Mouse (Mus musculus): ENCODE results near the gene Mat2a. TPM values are rescaled to one million over a fixed set of nuclear protein-coding genes. Genes with fewer than 3 reads are reported as not detected.
"Not testable (repeated sequence)": the region's sequence is repeated elsewhere in the genome, so short reads cannot be mapped to it uniquely, and the experiment has no call there.

Mat2a gene
- total and polyA plus RNA-seq, 3 experiments, result 319 to 3,179 (median 357) TPM

DNA sequence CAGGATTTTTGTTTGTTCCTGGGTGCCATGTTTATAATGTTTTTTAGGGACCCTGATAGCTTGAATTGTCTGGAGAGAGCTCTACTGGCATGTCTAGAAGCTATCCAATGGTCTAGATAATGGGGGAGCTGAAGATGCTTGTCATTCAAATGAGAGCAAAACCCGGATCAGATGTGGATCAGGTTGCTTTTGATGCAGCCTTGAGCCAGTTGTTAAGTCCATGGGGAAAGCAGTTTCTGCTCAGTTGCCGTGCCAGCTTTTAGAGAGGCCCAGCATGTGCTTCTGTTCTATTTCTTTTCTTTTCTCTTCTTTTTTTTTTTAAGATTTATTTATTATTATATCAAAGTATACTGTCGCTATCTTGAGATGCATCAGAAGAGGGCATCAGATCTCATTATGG is 14.2 kb upstream of the Mat2a start:
- H3K9ac ChIP-seq (ENCODE audit: control insufficient read depth, low read depth, low read length, poor library complexity, severe bottlenecking), result no peak overlapping the region
- peaks cover 0 to 17% of the 10 kb centered on the region in 2 experiments; a peak in 2 of 4 replicates for H3K36me3 ChIP-seq (ENCODE audit: control insufficient read depth in 1 of 2, insufficient read depth in 2 of 2, low read length in 2 of 2)
- no peak for TF ChIP-seq JUND (IDR thresholded peaks at IDR 0.05; ENCODE audit: low read depth, low read length)
- no peak for TF ChIP-seq NRF1 (IDR thresholded peaks at IDR 0.05; ENCODE audit: insufficient read depth, low read depth, low read length, poor library complexity, severe bottlenecking)
- TF ChIP-seq GATA1 (IDR thresholded peaks at IDR 0.05; ENCODE audit: low read depth, low read length), result no peak
- TF ChIP-seq CTCF (IDR thresholded peaks at IDR 0.05 in 2 of 3, conservative IDR thresholded peaks at IDR 0.05 in 1 of 3; ENCODE audit: control insufficient read depth in 1 of 3, insufficient read depth in 1 of 3, low read depth in 2 of 3, low read length in 3 of 3, poor library complexity in 1 of 3, severe bottlenecking in 1 of 3), result no peak
- TF ChIP-seq BHLHE40 (IDR thresholded peaks at IDR 0.05; ENCODE audit: borderline replicate concordance, low read depth, low read length), result no peak
- no peak for TF ChIP-seq MXI1 (IDR thresholded peaks at IDR 0.05; ENCODE audit: low read depth, low read length)
- TF ChIP-seq KAT2A (conservative IDR thresholded peaks at IDR 0.05; ENCODE audit: low read depth, low read length), result no peak
- no peak for TF ChIP-seq RCOR1 (IDR thresholded peaks at IDR 0.05; ENCODE audit: low read depth, low read length)
- TF ChIP-seq ZKSCAN1 (IDR thresholded peaks at IDR 0.05; ENCODE audit: low read depth, low read length), result no peak
- no peak for TF ChIP-seq POLR2AphosphoS5 (IDR thresholded peaks at IDR 0.05; ENCODE audit: borderline replicate concordance, low read depth, low read length)
- no peaks in the 10 kb centered on the region for H3K9me3 ChIP-seq (replicated peaks; ENCODE audit: insufficient read depth, low read length)
- no peaks in the 10 kb centered on the region for H3K79me2 ChIP-seq (ENCODE audit: control insufficient read depth, insufficient read depth, low read length, poor library complexity)
- H3K4me1 ChIP-seq (ENCODE audit: control insufficient read depth in 1 of 2, insufficient read depth in 2 of 2, low read length in 2 of 2), result peaks cover 19 to 24% of the 10 kb centered on the region in 2 experiments
- no peak for DNase-seq (ENCODE audit: low read depth, low spot score)
- no peak overlapping the region for H3K4me3 ChIP-seq (ENCODE audit: control insufficient read depth in 1 of 2, insufficient read depth in 1 of 2, low read depth in 2 of 2, low read length in 2 of 2)
- no peaks in the 10 kb centered on the region for H3K27me3 ChIP-seq (ENCODE audit: control insufficient read depth in 1 of 2, insufficient read depth in 2 of 2, low read length in 2 of 2)
- H3K27ac ChIP-seq (ENCODE audit: control insufficient read depth, low read depth, low read length), result no peak overlapping the region

DNA sequence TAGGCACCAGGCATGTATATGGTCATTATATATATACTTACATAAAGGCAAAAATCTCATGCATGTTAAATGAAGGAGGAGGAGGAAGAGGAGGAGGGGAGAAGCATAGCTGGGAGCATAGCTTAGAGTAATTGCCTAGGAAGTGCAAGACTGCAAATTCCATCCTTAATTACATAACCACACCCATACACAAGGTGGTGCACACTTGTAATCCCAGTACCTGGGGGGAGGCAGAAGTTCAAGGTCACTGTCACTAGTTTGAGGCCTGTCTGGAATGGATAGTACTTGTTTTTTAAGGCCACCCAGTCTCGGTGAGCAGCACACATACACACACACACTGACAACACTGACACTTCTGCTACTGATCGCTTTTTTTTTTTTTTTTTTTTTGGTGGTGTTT is 13.0 kb upstream of the Mat2a start:
- Histone ChIP-seq H3K4me3 (ENCODE audit: control insufficient read depth in 1 of 2, insufficient read depth in 1 of 2, low read depth in 2 of 2, low read length in 2 of 2) (no peak overlapping the region), H3K9ac (ENCODE audit: control insufficient read depth, low read depth, low read length, poor library complexity, severe bottlenecking) (no peak overlapping the region), H3K27ac (ENCODE audit: control insufficient read depth, low read depth, low read length) (no peak overlapping the region), H3K4me1 (ENCODE audit: control insufficient read depth in 1 of 2, insufficient read depth in 2 of 2, low read length in 2 of 2) (peaks cover 19 to 23% of the 10 kb centered on the region in 2 experiments), H3K36me3 (ENCODE audit: control insufficient read depth in 1 of 2, insufficient read depth in 2 of 2, low read length in 2 of 2) (peaks cover 0 to 21% of the 10 kb centered on the region in 2 experiments; a peak in 2 of 4 replicates), H3K27me3 (ENCODE audit: control insufficient read depth in 1 of 2, insufficient read depth in 2 of 2, low read length in 2 of 2) (no peaks in the 10 kb centered on the region), H3K9me3 (replicated peaks; ENCODE audit: insufficient read depth, low read length) (no peaks in the 10 kb centered on the region), H3K79me2 (ENCODE audit: control insufficient read depth, insufficient read depth, low read length, poor library complexity) (no peaks in the 10 kb centered on the region)
- TF ChIP-seq SIN3A (IDR thresholded peaks at IDR 0.05; ENCODE audit: low read length) (no peak), RCOR1 (IDR thresholded peaks at IDR 0.05; ENCODE audit: low read depth, low read length) (no peak), ZKSCAN1 (IDR thresholded peaks at IDR 0.05; ENCODE audit: low read depth, low read length) (no peak), POLR2A (IDR thresholded peaks at IDR 0.05; ENCODE audit: control insufficient read depth in 1 of 2, insufficient read depth in 1 of 2, low read depth in 1 of 2, low read length in 2 of 2, poor library complexity in 1 of 2) (no peak), ETS1 (IDR thresholded peaks at IDR 0.05; ENCODE audit: low read depth, low read length) (no peak), NELFE (IDR thresholded peaks at IDR 0.05; ENCODE audit: low read depth, low read length) (no peak), TAL1 (IDR thresholded peaks at IDR 0.05; ENCODE audit: low read length) (no peak), ZNF384 (IDR thresholded peaks at IDR 0.05; ENCODE audit: low read depth, low read length) (no peak), JUND (IDR thresholded peaks at IDR 0.05; ENCODE audit: low read depth, low read length) (no peak), MYC (IDR thresholded peaks at IDR 0.05; ENCODE audit: low read depth, low read length) (no peak), USF1 (IDR thresholded peaks at IDR 0.05; ENCODE audit: low read depth, low read length) (no peak), NRF1 (IDR thresholded peaks at IDR 0.05; ENCODE audit: insufficient read depth, low read depth, low read length, poor library complexity, severe bottlenecking) (no peak)
- DNase-seq (ENCODE audit: low read depth, low spot score), result no peak

DNA sequence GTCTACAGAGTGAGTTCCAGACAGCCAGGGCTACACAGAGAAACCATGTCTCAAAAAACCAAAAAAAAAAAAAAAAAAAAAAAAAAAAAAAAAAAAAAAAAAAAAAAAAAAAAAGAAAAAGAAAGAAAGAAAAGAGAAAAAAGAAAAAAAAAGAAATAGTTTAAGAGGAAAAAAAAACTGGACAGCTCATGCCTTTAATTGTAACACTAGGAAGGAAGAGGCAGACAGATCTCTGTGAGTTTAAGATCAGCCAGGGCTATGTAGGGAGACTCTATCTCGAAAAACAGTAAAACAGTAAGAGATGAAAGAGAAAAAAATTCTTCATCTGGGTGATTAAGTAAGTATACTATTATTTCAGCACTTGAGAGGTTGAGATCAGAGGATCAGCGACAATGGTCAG is 12.4 kb upstream of the Mat2a start:
- DNase-seq (ENCODE audit: low read depth, low spot score); H3K4me3 ChIP-seq (ENCODE audit: control insufficient read depth in 1 of 2, insufficient read depth in 1 of 2, low read depth in 2 of 2, low read length in 2 of 2); H3K9me3 ChIP-seq (replicated peaks; ENCODE audit: insufficient read depth, low read length); H3K9ac ChIP-seq (ENCODE audit: control insufficient read depth, low read depth, low read length, poor library complexity, severe bottlenecking); H3K79me2 ChIP-seq (ENCODE audit: control insufficient read depth, insufficient read depth, low read length, poor library complexity); H3K27me3 ChIP-seq (ENCODE audit: control insufficient read depth in 1 of 2, insufficient read depth in 2 of 2, low read length in 2 of 2); H3K27ac ChIP-seq (ENCODE audit: control insufficient read depth, low read depth, low read length): not testable (repeated sequence)
- Histone ChIP-seq H3K4me1 (ENCODE audit: control insufficient read depth in 1 of 2, insufficient read depth in 2 of 2, low read length in 2 of 2) (peaks cover 13 to 20% of the 10 kb centered on the region in 2 experiments), H3K36me3 (ENCODE audit: control insufficient read depth in 1 of 2, insufficient read depth in 2 of 2, low read length in 2 of 2) (peaks cover 0 to 16% of the 10 kb centered on the region in 2 experiments; a peak in 2 of 4 replicates)

All from MEL (cell line).